Mouse (Mus musculus) kidney, adult 2 months (tissue): ENCODE measurements at regions not wholly inside any gene's neighbourhood (a gene's known extent, or its start where the extent isn't known, plus 50 kb on each side); places are given as distances from the start of the nearest gene placed in this dataset.
"Not testable (repeated sequence)": the region's sequence is repeated elsewhere in the genome, so short reads cannot be mapped to it uniquely, and the experiment has no call there.

Experiments
- DNase-seq: peaks from one replicate; pipeline ENCODE4 v3.0.0; 2021
- H3K27ac ChIP-seq: fragments of 200-500 bp; 2 replicates; pipeline ENCODE4 v1.5.1; 2012; ENCODE audit warnings: low read depth, low read length, control low read depth, inconsistent platforms; ENCODE audit not compliant: insufficient read depth
- H3K27me3 ChIP-seq: fragments of 200-500 bp; replicated peaks from 2 replicates; pipeline ENCODE4 v1.6.1; 2012; ENCODE audit warnings: mild to moderate bottlenecking, moderate library complexity, low read length, inconsistent platforms; ENCODE audit not compliant: control insufficient read depth, insufficient read depth
- H3K36me3 ChIP-seq: fragments of 200-500 bp; 2 replicates; pipeline ENCODE4 v1.6.1; 2012; ENCODE audit warnings: mild to moderate bottlenecking, moderate library complexity, low read length, inconsistent platforms; ENCODE audit not compliant: control insufficient read depth, insufficient read depth
- H3K4me1 ChIP-seq: fragments of 200-500 bp; 2 replicates; pipeline ENCODE4 v1.6.1; 2011; ENCODE audit warnings: low read length; ENCODE audit not compliant: control insufficient read depth, insufficient read depth
- H3K4me3 ChIP-seq: fragments of 200-500 bp; 2 replicates; pipeline ENCODE4 v1.5.1; 2011; ENCODE audit warnings: mild to moderate bottlenecking, low read depth, low read length, control low read depth; ENCODE audit not compliant: insufficient read depth
- CTCF ChIP-seq: fragments of 200-500 bp; conservative IDR thresholded peaks from 2 replicates; pipeline ENCODE4 v1.5.1; 2011; ENCODE audit warnings: low read depth, mild to moderate bottlenecking, control low read depth, low read length, moderate library complexity, mixed read lengths; ENCODE audit not compliant: insufficient read depth, insufficient read length
- POLR2A ChIP-seq: fragments of 200-500 bp; IDR thresholded peaks from one replicate; pipeline ENCODE4 v1.6.1; 2011; ENCODE audit warnings: low read depth, low read length, control low read depth
- WGBS: fragments of 180-500 bp; shearing (Covaris S2); methylation state at CpG from one replicate; pipeline ENCODE4 v1.1.7; 2018; 5-methylcytosine and 5-hydroxymethylcytosine counted together

DNA sequence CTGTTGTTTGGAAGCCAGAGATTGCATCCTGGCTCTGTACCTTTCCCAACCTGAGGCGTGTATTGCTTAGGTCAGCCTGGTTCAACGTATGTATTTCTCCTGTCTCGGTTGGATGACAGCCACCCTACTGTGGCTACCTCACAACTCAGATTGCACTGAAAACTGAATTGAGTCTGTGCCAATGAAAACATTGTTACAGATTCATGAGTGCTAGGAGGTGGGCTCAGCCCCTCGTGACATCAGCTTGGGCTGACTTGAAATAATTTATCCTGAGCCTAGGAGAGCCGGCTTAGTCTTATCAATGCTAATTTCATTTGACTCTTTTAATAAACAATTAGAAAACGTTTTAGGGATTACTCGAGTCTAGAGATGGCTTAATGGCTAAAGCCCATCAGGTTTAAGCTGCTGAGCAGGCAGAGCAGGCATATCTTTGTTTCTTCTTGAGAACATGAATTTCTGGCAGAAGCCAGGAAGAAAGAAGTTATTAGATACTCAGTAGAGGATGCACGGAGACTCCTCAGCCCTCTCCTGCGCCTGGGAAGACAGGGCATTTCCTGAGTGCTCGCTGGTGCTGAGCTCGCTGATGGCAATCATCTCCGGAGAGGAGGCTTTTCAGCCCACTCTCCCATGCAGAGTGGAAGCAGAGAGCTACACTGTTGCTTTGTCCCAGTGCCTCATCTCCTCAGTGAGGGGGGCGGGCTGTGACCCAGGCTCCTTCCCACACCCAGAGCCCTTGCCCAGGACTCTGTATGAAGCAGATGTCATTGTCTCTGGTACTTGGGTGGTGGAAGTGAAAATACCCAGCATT, 120.9 kb upstream of the Trpc7 start:
- no peaks in the 10 kb centered on the region for H3K27me3 ChIP-seq
- no peak overlapping the region for H3K4me3 ChIP-seq
- TF ChIP-seq POLR2A (no peak), CTCF (no peak)
- DNase-seq, result no peak
- H3K27ac ChIP-seq, result no peak overlapping the region
- no peaks in the 10 kb centered on the region for H3K36me3 ChIP-seq
- H3K4me1 ChIP-seq, result no peaks in the 10 kb centered on the region
- WGBS, result 29% methylated on average over 13 of the region's 13 CpGs

DNA sequence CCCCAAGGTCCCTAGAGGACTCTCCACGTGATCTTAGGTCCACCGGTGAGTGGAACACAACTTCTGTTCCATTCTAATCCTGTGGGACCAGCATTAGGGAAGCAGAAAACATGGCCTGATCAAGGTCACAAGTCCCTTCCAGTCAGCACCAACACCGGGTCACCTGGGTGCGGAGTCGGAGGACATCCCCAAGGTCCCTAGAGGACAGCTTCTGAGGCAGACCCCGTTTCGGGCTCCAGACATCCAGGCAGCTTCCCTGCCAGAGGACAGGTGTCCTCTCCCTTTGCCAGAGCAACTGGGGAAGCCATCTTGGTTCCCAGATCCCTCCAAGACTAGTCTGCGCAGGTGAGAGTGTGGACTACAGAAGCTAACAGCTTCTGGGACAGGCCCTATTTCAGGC, 111.4 kb upstream of the Trpc7 start:
- not testable (repeated sequence) for H3K27ac ChIP-seq, DNase-seq, H3K4me3 ChIP-seq, H3K4me1 ChIP-seq, H3K36me3 ChIP-seq, H3K27me3 ChIP-seq
- 86% methylated on average over 8 of the region's 8 CpGs for WGBS

DNA sequence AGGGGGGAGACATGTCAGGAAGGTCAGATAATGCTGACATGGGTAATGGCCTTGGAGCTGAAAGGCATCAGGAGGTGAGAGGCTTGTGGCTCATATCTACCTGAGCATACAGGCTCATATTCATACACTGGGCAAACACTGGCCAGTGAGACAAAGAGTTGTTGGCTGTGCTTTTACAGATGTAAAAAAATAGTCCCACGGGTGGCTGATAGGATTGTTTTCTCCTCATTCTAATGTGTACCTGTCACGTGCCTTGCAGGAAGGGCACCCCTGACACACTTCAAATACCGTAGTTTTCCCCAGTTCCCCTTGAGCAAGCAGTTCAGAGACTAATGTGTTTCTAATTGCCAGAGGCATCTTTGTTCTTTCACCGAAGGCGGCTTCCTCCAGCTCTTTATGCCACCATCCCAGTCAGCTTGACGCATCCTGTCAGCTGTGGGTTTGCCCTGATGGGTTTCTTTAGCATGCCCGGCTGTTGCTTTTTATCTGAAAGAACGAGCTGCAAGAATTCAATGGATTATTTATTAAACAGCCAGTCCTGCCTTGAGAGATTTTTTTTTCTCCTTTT, 107.9 kb upstream of the Trpc7 start:
- H3K4me3 ChIP-seq, result no peak overlapping the region
- no peaks in the 10 kb centered on the region for H3K27me3 ChIP-seq
- DNase-seq, result no peak
- WGBS, result 17% methylated on average over 8 of the region's 8 CpGs
- no peaks in the 10 kb centered on the region for H3K36me3 ChIP-seq
- TF ChIP-seq CTCF, result no peak
- TF ChIP-seq POLR2A, result no peak
- H3K4me1 ChIP-seq, result no peaks in the 10 kb centered on the region
- no peak overlapping the region for H3K27ac ChIP-seq

DNA sequence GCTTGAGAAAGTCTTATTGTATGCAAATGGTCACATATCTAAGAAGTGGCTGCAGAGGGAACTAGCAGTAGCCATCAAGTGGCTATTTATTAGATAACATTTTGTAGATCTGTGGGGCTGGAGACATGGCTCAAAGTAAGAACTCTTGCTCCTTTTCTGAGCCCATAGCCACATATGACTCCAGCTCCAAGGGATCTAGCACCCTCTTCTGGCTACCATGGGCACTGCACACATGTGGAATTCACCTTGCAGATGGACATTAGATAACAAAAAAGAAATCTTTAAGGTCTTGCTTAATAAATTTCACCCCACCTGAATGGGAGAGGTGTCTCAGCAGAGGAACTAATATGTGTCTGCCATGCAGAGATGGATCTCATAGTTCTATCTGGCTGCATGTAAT, 96.2 kb upstream of the Trpc7 start:
- H3K4me3 ChIP-seq, result no peak overlapping the region
- H3K27ac ChIP-seq, result no peak overlapping the region
- no peak for DNase-seq
- TF ChIP-seq CTCF (0 out of 2 replicates have a peak, but pooled peaks have one; percentile 12), POLR2A (no peak)
- H3K4me1 ChIP-seq, result no peaks in the 10 kb centered on the region
- H3K27me3 ChIP-seq, result no peaks in the 10 kb centered on the region
- H3K36me3 ChIP-seq, result no peaks in the 10 kb centered on the region

DNA sequence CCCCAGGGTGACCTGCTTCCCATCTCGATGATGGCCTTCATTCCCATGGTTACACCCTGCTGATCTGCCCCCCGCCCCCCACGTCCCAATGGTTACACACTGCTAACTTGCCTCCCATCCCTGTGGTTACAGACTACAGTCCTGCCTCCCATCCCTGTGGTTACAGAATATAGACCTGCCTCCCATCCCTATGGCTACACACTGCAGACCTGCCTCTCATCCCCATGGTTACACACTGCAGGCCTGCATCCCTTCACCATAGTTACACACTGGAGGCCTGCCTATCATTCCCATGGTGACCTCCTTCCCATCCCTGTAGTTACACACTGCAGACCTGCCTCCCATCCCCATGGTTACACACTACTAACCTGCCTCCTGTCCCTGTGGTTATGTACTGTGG, 78.3 kb upstream of the Trpc7 start:
- H3K4me3 ChIP-seq, result no peak overlapping the region
- no peaks in the 10 kb centered on the region for H3K4me1 ChIP-seq
- WGBS, result 63% methylated on average over 3 of the region's 3 CpGs
- no peaks in the 10 kb centered on the region for H3K36me3 ChIP-seq
- TF ChIP-seq CTCF (no peak), POLR2A (no peak)
- H3K27me3 ChIP-seq, result no peaks in the 10 kb centered on the region
- DNase-seq, result no peak
- H3K27ac ChIP-seq, result no peak overlapping the region

DNA sequence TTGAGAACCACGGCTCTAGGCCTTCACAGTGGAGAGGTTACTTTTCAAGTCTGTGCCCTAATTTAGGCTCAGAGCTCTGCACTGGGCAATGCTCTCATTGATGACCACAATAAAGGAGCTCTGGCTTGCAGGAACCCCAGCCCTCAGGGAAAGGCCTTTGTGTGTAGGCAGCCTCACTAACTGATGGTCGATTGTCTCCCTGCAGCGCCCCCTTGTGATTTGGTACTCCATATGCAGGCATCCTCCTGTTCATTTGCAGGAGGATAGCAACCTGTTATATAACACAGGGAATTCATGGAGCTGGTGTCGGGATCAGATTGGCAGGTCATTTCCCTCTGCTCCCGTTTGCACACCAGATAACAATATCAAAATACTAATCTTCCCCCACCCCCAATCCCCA, 59.6 kb upstream of the Trpc7 start:
- Histone ChIP-seq H3K27me3 (no peaks in the 10 kb centered on the region), H3K4me3 (no peak overlapping the region), H3K27ac (no peak overlapping the region), H3K36me3 (no peaks in the 10 kb centered on the region), H3K4me1 (no peaks in the 10 kb centered on the region)
- TF ChIP-seq POLR2A, result no peak
- TF ChIP-seq CTCF, result no peak
- no peak for DNase-seq
- WGBS, result 31% methylated on average over 5 of the region's 5 CpGs

DNA sequence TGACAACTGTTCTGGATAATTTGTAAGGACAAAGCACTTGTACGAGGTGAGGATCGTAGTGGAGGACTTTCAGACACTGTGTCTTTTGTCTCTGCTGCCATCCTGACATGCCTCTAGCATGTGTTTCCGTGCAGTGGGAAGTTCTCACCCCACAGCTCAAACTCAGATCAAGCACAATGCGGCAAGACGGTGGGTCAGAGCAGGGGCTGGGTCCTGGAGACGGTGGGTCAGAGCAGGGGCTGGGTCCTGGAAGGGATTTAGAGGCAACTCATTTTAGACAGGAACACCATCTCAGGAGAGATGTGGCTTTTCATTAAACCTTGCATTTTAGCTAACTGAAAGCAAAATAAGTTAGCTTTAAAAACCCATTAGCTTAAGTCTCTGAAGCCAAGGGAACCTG, 52.3 kb upstream of the Trpc7 start:
- Histone ChIP-seq H3K27ac (no peak overlapping the region), H3K36me3 (no peaks in the 10 kb centered on the region), H3K4me3 (no peak overlapping the region), H3K4me1 (no peaks in the 10 kb centered on the region), H3K27me3 (no peaks in the 10 kb centered on the region)
- DNase-seq, result no peak
- 87% methylated on average over 6 of the region's 6 CpGs for WGBS
- TF ChIP-seq POLR2A (no peak), CTCF (no peak)

DNA sequence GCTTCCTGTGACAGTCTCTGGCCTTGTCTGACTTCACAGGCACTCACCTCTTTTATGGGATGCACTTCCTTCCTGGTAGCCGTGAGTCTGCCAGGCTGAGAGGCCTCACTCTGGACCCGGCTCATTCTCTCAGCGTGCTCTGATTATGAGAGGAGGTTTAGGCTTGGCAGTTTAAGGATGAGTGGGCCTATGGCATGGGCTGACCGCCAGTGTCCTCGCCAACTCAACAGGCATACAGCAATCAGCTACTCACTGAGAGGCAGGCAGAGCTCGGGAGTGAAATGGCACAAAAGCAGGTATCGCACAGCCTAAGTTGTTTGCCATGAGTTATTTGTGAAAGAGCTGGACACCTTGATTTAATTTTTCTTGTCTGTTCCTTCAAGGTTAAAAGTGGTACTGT, 51.5 kb upstream of the Trpc7 start:
- no peaks in the 10 kb centered on the region for H3K36me3 ChIP-seq

More for the DNA sequence above, 51.5 kb upstream of the Trpc7 start:
- no peaks in the 10 kb centered on the region for H3K27me3 ChIP-seq
- H3K4me1 ChIP-seq, result no peaks in the 10 kb centered on the region
- no peak for DNase-seq
- 52% methylated on average over 7 of the region's 7 CpGs for WGBS
- H3K4me3 ChIP-seq, result no peak overlapping the region
- TF ChIP-seq POLR2A (no peak), CTCF (no peak)
- H3K27ac ChIP-seq, result no peak overlapping the region
